In the genomic region with DNA sequence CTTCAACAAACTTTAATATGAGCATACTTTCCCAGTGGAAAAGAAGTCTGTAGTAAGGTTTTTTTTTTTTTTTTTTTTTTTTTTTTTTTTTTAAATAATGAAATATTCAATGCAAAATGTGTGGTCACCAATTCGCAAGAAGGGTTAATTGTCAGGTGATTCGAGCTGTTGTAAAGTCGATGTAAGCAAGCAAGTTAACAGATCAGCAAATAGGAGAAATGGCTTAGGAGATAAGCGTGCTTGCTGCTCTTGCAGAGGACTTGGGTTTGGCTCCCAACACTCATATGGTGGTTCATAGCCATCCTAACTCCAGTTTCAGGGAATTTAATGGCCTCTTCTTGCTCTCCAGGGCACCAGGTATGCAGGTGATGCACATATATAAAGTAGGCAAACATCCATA, we compare ENCODE assay signal across 20 mouse cellular contexts.
"Had no signal": no experiment of that assay in that cellular context is flagged by ENCODE, and none has a peak within 500 bp of the region (broad histone marks: within the 10 kb centered on the region; RNA-seq: fewer than 3 reads in every experiment).

No protein-coding gene starts in this region.

- H3K27me3 ChIP-seq: lung, embryonic 15.5 days; midbrain, embryonic 13.5 days; neural tube, embryonic 13.5 days had no signal

- DNase-seq: kidney, postnatal 14 days; kidney, postnatal 4 days; layer of hippocampus, adult 9-11 months; lung, adult 18-20 months; lung, postnatal 10 days; lung, postnatal 36 days; right cerebral cortex, postnatal 4 days; thymus, adult 2 months; thymus, postnatal 14 days; thymus, postnatal 4 days had no signal

- H3K9me3 ChIP-seq: lung, embryonic 15.5 days; megakaryocyte, embryonic 14.5 days; midbrain, embryonic 10.5 days; midbrain, embryonic 13.5 days; neural tube, embryonic 13.5 days had no signal

- H3K9ac ChIP-seq: liver, embryonic 14.5 days; lung, embryonic 15.5 days; midbrain, embryonic 13.5 days; neural tube, embryonic 13.5 days had no signal

- H3K36me3 ChIP-seq: lung, embryonic 15.5 days; midbrain, embryonic 10.5 days; midbrain, embryonic 13.5 days; neural tube, embryonic 13.5 days had no signal

- H3K4me2 ChIP-seq: lung, embryonic 15.5 days; midbrain, embryonic 13.5 days; neural tube, embryonic 13.5 days had no signal

- ATAC-seq: midbrain, embryonic 13.5 days; midbrain, embryonic 16.5 days had no signal

- H3K4me3 ChIP-seq: layer of hippocampus, adult 2 months; lung, embryonic 15.5 days; megakaryocyte, embryonic 14.5 days; midbrain, embryonic 10.5 days; midbrain, embryonic 13.5 days; myocyte; neural tube, embryonic 13.5 days had no signal

- H3K27ac ChIP-seq: layer of hippocampus, adult 2 months; liver, embryonic 14.5 days; lung, embryonic 15.5 days; midbrain, embryonic 10.5 days; midbrain, embryonic 13.5 days; neural tube, embryonic 13.5 days; stomach, postnatal 0 days had no signal
